Mouse (Mus musculus): ENCODE results near the gene Ifnl2.
A peak's percentile ranks its signal among the peaks of the same experiment; 100 is the strongest.
"Not testable (repeated sequence)": the region's sequence is repeated elsewhere in the genome, so short reads cannot be mapped to it uniquely, and the experiment has no call there.

Gene Ifnl2

GRCm38 (mm10) chr7:28510405-28510974, at the start of gene Ifnl2:
TSS of gene Ifnl2 (minus strand) at chr7:28510455.
- DNase-seq (ENCODE audit: low spot score) = not testable (repeated sequence)

GRCm38 (mm10) chr7:28558486-28558885, 48.2 kb upstream of the Ifnl2 start:
- peak; percentile 70 for DNase-seq (ENCODE audit: low spot score)

- no peak for DNase-seq (ENCODE audit: low spot score)
Observed at GRCm38 (mm10) chr7:28557708-28558107, 47.5 kb upstream of the Ifnl2 start.

GRCm38 (mm10) chr7:28557069-28557468, 46.8 kb upstream of the Ifnl2 start:
- DNase-seq (ENCODE audit: low spot score) = no peak

GRCm38 (mm10) chr7:28555939-28556535, 45.8 kb upstream of the Ifnl2 start:
- no peak for DNase-seq (ENCODE audit: low spot score)

- peak; percentile 63 for DNase-seq (ENCODE audit: low spot score)
Observed at GRCm38 (mm10) chr7:28553076-28553475, 42.8 kb upstream of the Ifnl2 start.

GRCm38 (mm10) chr7:28547628-28548027, 37.4 kb upstream of the Ifnl2 start:
- no peak for DNase-seq (ENCODE audit: low spot score)

GRCm38 (mm10) chr7:28547154-28547553, 36.9 kb upstream of the Ifnl2 start, which contains the start of gene Nccrp1:
TSS of gene Nccrp1 (minus strand) at chr7:28547254.
- no peak for DNase-seq (ENCODE audit: low spot score)

GRCm38 (mm10) chr7:28546649-28547048, 36.4 kb upstream of the Ifnl2 start:
- no peak for DNase-seq (ENCODE audit: low spot score)

GRCm38 (mm10) chr7:28545891-28546210, 35.6 kb upstream of the Ifnl2 start:
- no peak for DNase-seq (ENCODE audit: low spot score)

- DNase-seq (ENCODE audit: low spot score) = no peak
Observed at GRCm38 (mm10) chr7:28545048-28545890, 35.0 kb upstream of the Ifnl2 start.

- no peak for DNase-seq (ENCODE audit: low spot score)
Observed at GRCm38 (mm10) chr7:28544051-28544601, 33.9 kb upstream of the Ifnl2 start.

GRCm38 (mm10) chr7:28540526-28540925, 30.3 kb upstream of the Ifnl2 start, which contains the start of gene Sycn:
TSS of gene Sycn (plus strand) at chr7:28540885.
- DNase-seq (ENCODE audit: low spot score) = no peak

- not testable (repeated sequence) for DNase-seq (ENCODE audit: low spot score)
Observed at GRCm38 (mm10) chr7:28538886-28539285, 28.6 kb upstream of the Ifnl2 start.

- DNase-seq (ENCODE audit: low spot score) = no peak
Observed at GRCm38 (mm10) chr7:28532005-28532404, 21.8 kb upstream of the Ifnl2 start.

GRCm38 (mm10) chr7:28527922-28528719, 17.9 kb upstream of the Ifnl2 start:
- peak; percentile 87 for DNase-seq (ENCODE audit: low spot score)

- DNase-seq (ENCODE audit: low spot score) = not testable (repeated sequence)
Observed at GRCm38 (mm10) chr7:28522536-28522935, 12.3 kb upstream of the Ifnl2 start, which contains the start of gene Ifnl3. TSS of gene Ifnl3 (plus strand) at chr7:28522836.

GRCm38 (mm10) chr7:28511441-28511840, 1.2 kb upstream of the Ifnl2 start:
- DNase-seq (ENCODE audit: low spot score) = no peak

GRCm38 (mm10) chr7:28509121-28509520, 1.1 kb downstream of the Ifnl2 start:
- not testable (repeated sequence) for DNase-seq (ENCODE audit: low spot score)

GRCm38 (mm10) chr7:28505585-28505984, 4.7 kb downstream of the Ifnl2 start:
- DNase-seq (ENCODE audit: low spot score) = no peak

GRCm38 (mm10) chr7:28495426-28495825, 14.8 kb downstream of the Ifnl2 start:
- DNase-seq (ENCODE audit: low spot score) = no peak

GRCm38 (mm10) chr7:28492310-28492709, 17.9 kb downstream of the Ifnl2 start:
- no peak for DNase-seq (ENCODE audit: low spot score)

Measured in urinary bladder, postnatal 14 days (tissue).